Mouse (Mus musculus): ENCODE data around the gene Ccdc114. TPM values are rescaled to one million over a fixed set of nuclear protein-coding genes. Genes with fewer than 3 reads are reported as not detected.

Gene Ccdc114
- polyA plus RNA-seq, 1 experiment from 2014 or later = 0.94 TPM

- H3K9me3 ChIP-seq (replicated peaks; ENCODE audit: control insufficient read depth, low read length) = no peaks in the 10 kb centered on the region
- no peak for ATAC-seq (ENCODE audit: low read depth)
- H3K4me1 ChIP-seq (ENCODE audit: control insufficient read depth, low read depth, low read length) = peaks cover 22% of the 10 kb centered on the region
- no peak overlapping the region for H3K4me3 ChIP-seq (ENCODE audit: low read depth, low read length)
- H3K36me3 ChIP-seq (ENCODE audit: control insufficient read depth, insufficient read depth) = peaks cover 1% of the 10 kb centered on the region
- H3K9ac ChIP-seq (ENCODE audit: low read depth, low read length) = no peak overlapping the region
- no peaks in the 10 kb centered on the region for H3K27me3 ChIP-seq (ENCODE audit: control insufficient read depth, insufficient read depth, low read depth, low read length)
- 66% methylated on average over 5 of the region's 5 CpGs for WGBS (ENCODE audit: insufficient replicate concordance)
- H3K27ac ChIP-seq (ENCODE audit: low read length) = no peak overlapping the region
- H3K4me2 ChIP-seq (ENCODE audit: low read depth, low read length) = no peak overlapping the region
These were observed 8.9 kb upstream of the Ccdc114 start for GRCm38 (mm10) chr7:45915011-45915410.

- ATAC-seq (ENCODE audit: low read depth) = peak; percentile 67
- Histone ChIP-seq H3K27ac (ENCODE audit: low read length) (peak overlapping the region; percentile 21), H3K4me1 (ENCODE audit: control insufficient read depth, low read depth, low read length) (peaks cover 35% of the 10 kb centered on the region), H3K9me3 (replicated peaks; ENCODE audit: control insufficient read depth, low read length) (no peaks in the 10 kb centered on the region), H3K4me2 (ENCODE audit: low read depth, low read length) (peak overlapping the region; percentile 56), H3K4me3 (ENCODE audit: low read depth, low read length) (peak overlapping the region; percentile 55), H3K9ac (ENCODE audit: low read depth, low read length) (peak overlapping the region; percentile 48), H3K27me3 (ENCODE audit: control insufficient read depth, insufficient read depth, low read depth, low read length) (no peaks in the 10 kb centered on the region), H3K36me3 (ENCODE audit: control insufficient read depth, insufficient read depth) (no peaks in the 10 kb centered on the region)
- WGBS (ENCODE audit: insufficient replicate concordance) = 37% methylated on average over 26 of the region's 26 CpGs
These were observed 7.5 kb upstream of the Ccdc114 start for GRCm38 (mm10) chr7:45916056-45917003.

GRCm38 (mm10) chr7:45917004-45917704, 6.7 kb upstream of the Ccdc114 start:
- Histone ChIP-seq H3K9me3 (replicated peaks; ENCODE audit: control insufficient read depth, low read length) (no peaks in the 10 kb centered on the region), H3K4me2 (ENCODE audit: low read depth, low read length) (peak overlapping the region; percentile 56), H3K9ac (ENCODE audit: low read depth, low read length) (0 out of 2 replicates have a peak overlapping the region, but pooled peaks have one; percentile 38), H3K36me3 (ENCODE audit: control insufficient read depth, insufficient read depth) (no peaks in the 10 kb centered on the region), H3K27ac (ENCODE audit: low read length) (no peak overlapping the region), H3K4me1 (ENCODE audit: control insufficient read depth, low read depth, low read length) (peaks cover 42% of the 10 kb centered on the region), H3K27me3 (ENCODE audit: control insufficient read depth, insufficient read depth, low read depth, low read length) (no peaks in the 10 kb centered on the region), H3K4me3 (ENCODE audit: low read depth, low read length) (no peak overlapping the region)
- no peak for ATAC-seq (ENCODE audit: low read depth)
- WGBS (ENCODE audit: insufficient replicate concordance) = 38% methylated on average over 13 of the region's 13 CpGs

GRCm38 (mm10) chr7:45917926-45918325, 5.9 kb upstream of the Ccdc114 start:
- Histone ChIP-seq H3K36me3 (ENCODE audit: control insufficient read depth, insufficient read depth) (no peaks in the 10 kb centered on the region), H3K4me2 (ENCODE audit: low read depth, low read length) (no peak overlapping the region), H3K27ac (ENCODE audit: low read length) (no peak overlapping the region), H3K4me1 (ENCODE audit: control insufficient read depth, low read depth, low read length) (peaks cover 50% of the 10 kb centered on the region), H3K27me3 (ENCODE audit: control insufficient read depth, insufficient read depth, low read depth, low read length) (no peaks in the 10 kb centered on the region), H3K9ac (ENCODE audit: low read depth, low read length) (no peak overlapping the region), H3K4me3 (ENCODE audit: low read depth, low read length) (no peak overlapping the region), H3K9me3 (replicated peaks; ENCODE audit: control insufficient read depth, low read length) (no peaks in the 10 kb centered on the region)
- ATAC-seq (ENCODE audit: low read depth) = no peak
- 77% methylated on average over 15 of the region's 15 CpGs for WGBS (ENCODE audit: insufficient replicate concordance)

- Histone ChIP-seq H3K27ac (ENCODE audit: low read length) (no peak overlapping the region), H3K27me3 (ENCODE audit: control insufficient read depth, insufficient read depth, low read depth, low read length) (no peaks in the 10 kb centered on the region), H3K9ac (ENCODE audit: low read depth, low read length) (no peak overlapping the region), H3K4me2 (ENCODE audit: low read depth, low read length) (0 out of 2 replicates have a peak overlapping the region, but pooled peaks have one; percentile 69), H3K9me3 (replicated peaks; ENCODE audit: control insufficient read depth, low read length) (no peaks in the 10 kb centered on the region), H3K4me3 (ENCODE audit: low read depth, low read length) (no peak overlapping the region), H3K36me3 (ENCODE audit: control insufficient read depth, insufficient read depth) (no peaks in the 10 kb centered on the region), H3K4me1 (ENCODE audit: control insufficient read depth, low read depth, low read length) (peaks cover 59% of the 10 kb centered on the region)
- no peak for ATAC-seq (ENCODE audit: low read depth)
- whole genome bisulfite sequencing (ENCODE audit: insufficient replicate concordance) = 72% methylated on average over 14 of the region's 14 CpGs
These were observed 4.7 kb upstream of the Ccdc114 start for GRCm38 (mm10) chr7:45919083-45919671.

- no peak overlapping the region for H3K27ac ChIP-seq (ENCODE audit: low read length)
- H3K9ac ChIP-seq (ENCODE audit: low read depth, low read length) = peak overlapping the region; percentile 63
- H3K9me3 ChIP-seq (replicated peaks; ENCODE audit: control insufficient read depth, low read length) = no peaks in the 10 kb centered on the region
- peaks cover 60% of the 10 kb centered on the region for H3K4me1 ChIP-seq (ENCODE audit: control insufficient read depth, low read depth, low read length)
- no peaks in the 10 kb centered on the region for H3K27me3 ChIP-seq (ENCODE audit: control insufficient read depth, insufficient read depth, low read depth, low read length)
- H3K36me3 ChIP-seq (ENCODE audit: control insufficient read depth, insufficient read depth) = no peaks in the 10 kb centered on the region
- ATAC-seq (ENCODE audit: low read depth) = no peak
- H3K4me2 ChIP-seq (ENCODE audit: low read depth, low read length) = peak overlapping the region; percentile 69
- H3K4me3 ChIP-seq (ENCODE audit: low read depth, low read length) = peak overlapping the region; percentile 60
- WGBS (ENCODE audit: insufficient replicate concordance) = 41% methylated on average over 4 of the region's 4 CpGs
These were observed 4.1 kb upstream of the Ccdc114 start for GRCm38 (mm10) chr7:45919761-45920160.

GRCm38 (mm10) chr7:45920583-45921241, 3.2 kb upstream of the Ccdc114 start:
- peak overlapping the region; percentile 60 for H3K4me3 ChIP-seq (ENCODE audit: low read depth, low read length)

GRCm38 (mm10) chr7:45921242-45921621, 2.6 kb upstream of the Ccdc114 start, which contains the start of gene Emp3:
Gene Emp3, minus strand, starts transcription at chr7:45921404.
- Histone ChIP-seq H3K4me1 (ENCODE audit: control insufficient read depth, low read depth, low read length) (peaks cover 58% of the 10 kb centered on the region), H3K9ac (ENCODE audit: low read depth, low read length) (peak within 1 kb of the TSS; percentile 63), H3K4me2 (ENCODE audit: low read depth, low read length) (peak within 1 kb of the TSS; percentile 73), H3K27ac (ENCODE audit: low read length) (peak within 1 kb of the TSS; percentile 88), H3K9me3 (replicated peaks; ENCODE audit: control insufficient read depth, low read length) (no peaks in the 10 kb centered on the region), H3K4me3 (ENCODE audit: low read depth, low read length) (peak within 1 kb of the TSS; percentile 60), H3K36me3 (ENCODE audit: control insufficient read depth, insufficient read depth) (no peaks in the 10 kb centered on the region), H3K27me3 (ENCODE audit: control insufficient read depth, insufficient read depth, low read depth, low read length) (no peaks in the 10 kb centered on the region)
- ATAC-seq (ENCODE audit: low read depth) = no peak
- 13% methylated on average over 9 of the region's 9 CpGs for WGBS (ENCODE audit: insufficient replicate concordance)

More at GRCm38 (mm10) chr7:45920583-45921241, 3.2 kb upstream of the Ccdc114 start:
- peak overlapping the region; percentile 69 for H3K4me2 ChIP-seq (ENCODE audit: low read depth, low read length)
- H3K36me3 ChIP-seq (ENCODE audit: control insufficient read depth, insufficient read depth) = no peaks in the 10 kb centered on the region
- peak overlapping the region; percentile 80 for H3K27ac ChIP-seq (ENCODE audit: low read length)
- no peaks in the 10 kb centered on the region for H3K27me3 ChIP-seq (ENCODE audit: control insufficient read depth, insufficient read depth, low read depth, low read length)
- no peak for ATAC-seq (ENCODE audit: low read depth)
- peaks cover 60% of the 10 kb centered on the region for H3K4me1 ChIP-seq (ENCODE audit: control insufficient read depth, low read depth, low read length)
- no peaks in the 10 kb centered on the region for H3K9me3 ChIP-seq (replicated peaks; ENCODE audit: control insufficient read depth, low read length)
- WGBS (ENCODE audit: insufficient replicate concordance) = 7% methylated on average over 9 of the region's 9 CpGs
- peak overlapping the region; percentile 63 for H3K9ac ChIP-seq (ENCODE audit: low read depth, low read length)

All from liver, embryonic 16.5 days (tissue).